Mouse (Mus musculus): ENCODE results near the gene Faf2.
A peak's percentile ranks its signal among the peaks of the same experiment; 100 is the strongest.
"Not testable (repeated sequence)": the region's sequence is repeated elsewhere in the genome, so short reads cannot be mapped to it uniquely, and the experiment has no call there.

Gene Faf2

GRCm38 (mm10) chr13:54607204-54607603 is 14.4 kb upstream of the Faf2 start:
- DNase-seq = no peak

DNA sequence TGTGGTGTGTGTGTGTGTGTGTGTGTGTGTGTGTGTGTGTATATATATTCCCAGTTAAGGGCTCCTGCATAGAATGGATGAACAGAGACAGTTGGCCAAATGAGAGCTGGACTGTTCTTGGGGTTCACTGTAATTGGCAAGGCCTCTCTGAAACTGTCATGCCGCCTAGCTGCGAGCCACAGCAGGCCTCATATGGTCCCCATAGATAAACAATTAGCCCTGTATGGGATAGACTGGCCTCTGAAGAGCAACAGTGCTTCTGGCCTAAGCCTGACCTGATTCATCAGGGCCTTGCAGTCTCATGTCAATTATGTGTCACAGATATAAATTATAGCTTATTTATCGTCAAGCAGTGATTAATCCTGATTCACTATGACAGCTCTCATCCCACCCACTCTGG is 13.6 kb upstream of the Faf2 start:
- no peak for DNase-seq

DNA sequence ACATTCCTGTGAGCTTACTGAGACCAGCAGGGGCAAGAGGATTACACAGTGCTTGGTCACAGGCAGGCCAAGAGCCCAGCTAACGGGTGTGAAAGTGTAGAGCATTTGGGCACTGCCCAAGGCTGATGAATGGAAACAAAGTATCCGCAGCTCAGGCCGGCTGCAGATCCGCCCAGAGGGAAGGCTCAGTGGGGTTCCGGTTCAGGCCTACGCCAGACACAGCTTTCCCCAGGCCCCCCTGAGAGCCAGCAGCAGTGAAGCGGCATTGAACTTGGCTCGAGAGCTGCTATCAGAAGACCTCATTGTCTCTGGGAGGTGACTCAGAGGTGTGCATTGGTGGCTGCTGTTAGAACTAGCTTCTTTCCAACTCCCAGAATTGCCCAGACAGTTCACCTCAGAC is 12.9 kb upstream of the Faf2 start:
- peak; percentile 33 for DNase-seq

- no peak for DNase-seq
Measured at GRCm38 (mm10) chr13:54609301-54609700, 12.3 kb upstream of the Faf2 start.

GRCm38 (mm10) chr13:54610613-54610971 is 11.0 kb upstream of the Faf2 start:
- DNase-seq = peak; percentile 40

GRCm38 (mm10) chr13:54610972-54611754 is 10.4 kb upstream of the Faf2 start, which contains the start of gene Cltb:
Cltb (minus strand) TSS chr13:54611344.
- DNase-seq = peak; percentile 93

DNA sequence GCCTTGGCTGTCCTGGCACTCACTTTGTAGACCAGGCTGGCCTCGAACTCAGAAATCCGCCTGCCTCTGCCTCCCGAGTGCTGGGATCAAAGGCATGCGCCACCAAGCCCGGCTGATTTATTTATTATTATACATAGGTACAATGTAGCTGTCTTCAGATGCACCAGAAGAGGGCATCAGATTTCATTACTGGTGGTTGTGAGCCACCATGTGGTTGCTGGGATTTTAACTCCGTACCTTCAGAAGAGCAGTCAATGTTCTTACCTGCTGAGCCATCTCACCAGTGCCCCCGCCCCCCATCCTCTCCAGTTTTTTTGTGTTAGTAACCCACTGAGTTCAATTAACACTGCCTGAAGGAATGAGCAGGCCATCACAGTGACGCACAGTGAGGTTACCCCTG is 8.4 kb upstream of the Faf2 start:
- DNase-seq = not testable (repeated sequence)

- DNase-seq = no peak
Measured at GRCm38 (mm10) chr13:54616307-54616706, 5.3 kb upstream of the Faf2 start.

GRCm38 (mm10) chr13:54616998-54617397 is 4.6 kb upstream of the Faf2 start:
- DNase-seq = no peak

GRCm38 (mm10) chr13:54621960-54622521 is 457 bp downstream of the Faf2 start:
- no peak for DNase-seq

GRCm38 (mm10) chr13:54629128-54629527 is 7.5 kb downstream of the Faf2 start:
- DNase-seq = no peak

- no peak for DNase-seq
Measured at GRCm38 (mm10) chr13:54632731-54633277, 11.2 kb downstream of the Faf2 start.

DNA sequence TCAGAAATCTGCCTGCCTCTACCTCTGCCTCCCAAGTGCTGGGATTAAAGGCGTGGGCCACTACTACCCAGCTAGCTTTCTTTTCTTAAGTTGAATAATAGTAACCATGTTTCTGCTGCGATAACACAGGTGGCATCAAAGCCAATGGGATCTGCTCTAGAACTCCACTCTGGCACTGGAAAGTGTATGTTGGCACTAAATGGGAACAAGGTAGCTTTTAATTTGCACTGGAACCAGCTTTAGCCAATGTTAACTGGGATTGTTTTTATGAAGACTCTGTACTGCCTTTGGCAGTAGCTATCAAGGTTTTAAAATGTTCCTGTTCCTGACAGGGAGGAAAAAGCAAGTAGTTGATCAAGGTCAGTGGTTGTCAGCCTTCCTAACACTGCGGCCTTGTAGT is 13.4 kb downstream of the Faf2 start:
- no peak for DNase-seq

- no peak for DNase-seq
Measured at GRCm38 (mm10) chr13:54650461-54650860, 28.9 kb downstream of the Faf2 start.

DNA sequence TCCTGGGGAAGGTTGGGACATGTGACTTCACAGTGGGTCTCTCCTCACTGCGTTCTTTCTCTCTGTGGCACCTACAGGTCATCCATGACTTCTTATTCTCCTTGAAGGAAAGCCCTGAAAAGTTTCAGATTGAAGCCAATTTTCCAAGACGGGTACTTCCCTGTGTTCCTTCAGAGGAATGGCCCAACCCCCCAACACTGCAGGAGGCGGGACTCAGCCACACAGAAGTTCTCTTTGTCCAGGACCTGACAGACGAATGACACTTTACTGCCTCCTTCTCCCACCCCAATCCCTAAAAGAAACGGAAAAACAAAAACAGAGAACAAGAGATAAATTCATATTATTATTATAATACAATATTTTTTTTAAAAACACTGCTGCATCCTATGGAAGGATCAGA is 39.3 kb downstream of the Faf2 start:
- DNase-seq = no peak

DNA sequence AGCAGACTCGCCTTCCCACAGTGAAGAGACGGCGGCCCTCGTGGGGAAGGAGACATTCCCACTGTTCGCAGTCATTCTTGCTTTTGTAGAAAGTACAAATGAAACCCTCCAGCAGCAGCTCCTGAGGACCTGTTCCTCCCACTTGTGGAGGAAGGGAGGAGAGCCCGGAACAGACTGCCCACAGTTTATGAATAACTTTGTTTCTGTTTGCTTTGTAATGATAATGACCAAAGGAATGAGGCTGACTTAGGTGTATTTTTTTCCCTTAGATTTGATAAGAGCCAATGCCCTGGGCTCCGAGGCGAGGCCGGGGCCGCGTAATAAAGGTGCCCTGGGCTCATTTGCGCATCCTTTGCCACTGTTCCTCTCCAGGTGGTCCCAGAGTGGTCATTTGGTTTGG is 39.8 kb downstream of the Faf2 start:
- no peak for DNase-seq

- no peak for DNase-seq
Measured at GRCm38 (mm10) chr13:54663999-54664398, 42.4 kb downstream of the Faf2 start.

GRCm38 (mm10) chr13:54664509-54664908 is 42.9 kb downstream of the Faf2 start:
- no peak for DNase-seq

DNA sequence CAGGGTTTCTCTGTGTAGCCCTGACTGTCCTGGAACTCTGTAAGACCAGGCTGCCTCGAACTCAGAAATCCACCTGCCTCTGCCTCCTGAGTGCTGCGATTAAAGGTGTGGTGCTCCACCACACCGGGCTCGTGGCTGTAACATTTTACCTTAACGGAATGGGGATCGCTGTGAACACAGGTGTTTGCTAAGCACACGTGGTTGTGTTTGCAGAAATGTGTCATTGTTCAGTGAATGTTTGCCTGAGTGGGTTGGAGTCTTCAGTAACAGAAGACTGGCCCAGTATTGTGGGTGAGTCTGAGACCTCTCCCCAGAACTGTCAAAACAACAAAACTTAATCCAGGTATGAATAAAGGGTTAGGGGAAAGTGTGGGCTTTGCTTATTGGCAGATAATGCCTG is 43.5 kb downstream of the Faf2 start:
- no peak for DNase-seq

- DNase-seq = no peak
Measured at GRCm38 (mm10) chr13:54670491-54670890, 48.9 kb downstream of the Faf2 start.

DNA sequence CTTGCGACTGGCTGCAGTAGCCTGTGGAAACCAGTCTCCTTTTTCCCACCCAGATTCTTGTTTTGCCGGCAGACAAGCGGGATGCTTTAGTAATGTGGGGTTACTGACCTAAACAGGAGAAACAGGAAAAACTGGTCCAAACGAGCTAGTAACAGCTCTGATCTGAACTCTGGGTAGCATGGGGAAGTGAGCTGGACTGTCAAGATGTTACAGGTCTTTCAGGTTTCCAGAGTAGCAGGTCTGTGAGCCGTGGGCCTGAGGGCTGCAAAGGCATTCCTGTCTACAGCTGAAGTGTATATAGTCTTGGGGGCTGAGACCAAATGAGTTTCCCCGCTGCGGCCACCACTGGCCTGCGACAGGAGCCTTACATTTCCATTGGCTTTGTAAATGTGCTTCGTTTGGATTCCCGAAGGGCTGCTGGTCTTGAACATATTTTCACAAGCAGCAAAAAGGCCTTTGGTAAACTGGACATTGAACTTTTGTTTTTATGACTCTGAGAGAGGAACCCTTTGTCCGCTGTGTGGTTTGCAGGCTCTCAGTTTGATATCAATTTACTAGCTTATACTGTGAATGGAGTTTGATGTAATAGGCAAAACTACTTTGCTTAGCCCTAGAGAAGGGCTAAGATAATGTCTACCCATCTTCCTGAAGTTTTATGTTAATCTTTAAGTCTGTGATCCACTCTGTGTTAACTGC is 54.5 kb downstream of the Faf2 start:
- DNase-seq = no peak

- no peak for DNase-seq
Measured at GRCm38 (mm10) chr13:54678263-54678662, 56.7 kb downstream of the Faf2 start.

DNA sequence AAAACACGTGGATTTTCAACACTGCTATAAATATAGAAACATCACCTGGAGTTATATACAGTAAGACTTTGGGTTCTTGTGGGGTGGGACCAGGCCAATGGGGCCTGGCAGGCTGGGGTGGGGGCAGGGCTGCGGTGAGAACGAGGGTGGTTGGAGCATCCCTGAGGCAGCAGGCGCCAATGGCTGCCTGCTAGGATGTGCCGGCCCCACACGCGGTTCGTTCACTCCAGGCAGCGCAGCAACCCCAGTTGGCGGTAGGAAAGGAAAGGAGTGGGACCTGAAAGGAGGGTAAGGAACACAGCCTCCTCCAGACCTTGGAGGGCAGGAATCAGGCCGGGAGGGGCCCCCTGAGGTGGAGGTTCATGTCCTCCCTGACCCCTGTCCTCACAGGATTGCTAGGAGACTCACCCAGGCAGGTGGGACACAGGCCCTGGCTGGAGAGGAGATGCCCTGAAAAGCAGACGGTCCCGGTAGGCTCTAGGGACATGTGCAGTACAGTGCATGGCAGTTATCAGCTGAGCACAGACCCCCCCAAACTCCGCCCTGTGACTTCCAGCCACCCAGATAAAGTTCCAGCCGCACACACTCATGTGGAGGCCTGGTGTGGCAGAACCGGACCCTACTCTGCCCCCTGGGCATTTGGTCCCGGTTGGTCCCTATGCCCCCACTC is 58.7 kb downstream of the Faf2 start:
- no peak for DNase-seq
